In genomic region chr3:154091468-154092338, GRCm38 (mm10) we compare ENCODE assay signal across 10 mouse cellular contexts.
DNase-seq lines count a peak whose midpoint lies in the region; ATAC-seq and TF ChIP-seq lines count a peak whose summit lies in the region.
"Had no signal": no experiment of that assay in that cellular context is flagged by ENCODE, and none has a peak within 500 bp of the region (broad histone marks: within the 10 kb centered on the region; RNA-seq: fewer than 3 reads in every experiment).

No protein-coding gene starts in this region.

- no peaks in the 10 kb centered on the region for H3K27me3 ChIP-seq in intestine, embryonic 16.5 days (replicated peaks; ENCODE audit: control insufficient read depth, insufficient read depth, low read length)
- H3K27me3 ChIP-seq in intestine, postnatal 0 days (replicated peaks; ENCODE audit: control insufficient read depth, insufficient read depth, low read length), result no peaks in the 10 kb centered on the region
- H3K27me3 ChIP-seq: CH12.LX had no signal

- no peak overlapping the region for H3K4me3 ChIP-seq in intestine, embryonic 16.5 days (ENCODE audit: low read length)
- H3K4me3 ChIP-seq in intestine, postnatal 0 days (ENCODE audit: low read depth, low read length), result no peak overlapping the region
- H3K4me3 ChIP-seq: myocyte had no signal

- no peak overlapping the region for H3K27ac ChIP-seq in intestine, embryonic 16.5 days (ENCODE audit: low read length)
- H3K27ac ChIP-seq in intestine, postnatal 0 days (ENCODE audit: low read depth, low read length), result no peak overlapping the region

- H3K9me3 ChIP-seq in intestine, embryonic 16.5 days (ENCODE audit: control insufficient read depth, low read length), result no peaks in the 10 kb centered on the region
- H3K9me3 ChIP-seq in intestine, postnatal 0 days (ENCODE audit: control insufficient read depth), result no peaks in the 10 kb centered on the region

- peak; percentile 60; the same call in 1 of the 2 replicates for ATAC-seq in intestine, embryonic 16.5 days
- ATAC-seq in intestine, postnatal 0 days, result no peak
- peak; percentile 23 to 31; a peak in 2 of 4 replicates for ATAC-seq in hematopoietic stem cell, adult 5-6 weeks (replicated peaks in 1 of 2; ENCODE audit: insufficient read depth in 1 of 2, low FRiP score in 2 of 2, low TSS enrichment in 1 of 2, low read depth in 1 of 2, poor library complexity in 2 of 2, severe bottlenecking in 2 of 2)

- peak; percentile 2 for DNase-seq in lung, postnatal 14 days
- DNase-seq in retina, postnatal 1 day, result peak; percentile 81
- no peak for DNase-seq in frontal cortex, postnatal 10 days (ENCODE audit: low spot score in 2 of 2)
- DNase-seq in kidney, adult 9 months, result no peak
- DNase-seq in adrenal gland, postnatal 4 days (ENCODE audit: low spot score in 2 of 2), result no peak

- 59% methylated on average over 15 of the region's 15 CpGs for WGBS in intestine, embryonic 16.5 days
- 51% methylated on average over 15 of the region's 15 CpGs for WGBS in intestine, postnatal 0 days

- no peak overlapping the region for H3K4me2 ChIP-seq in intestine, embryonic 16.5 days (ENCODE audit: low read depth, low read length)
- no peak overlapping the region for H3K4me2 ChIP-seq in intestine, postnatal 0 days (replicated peaks; ENCODE audit: low read depth)

- no peaks in the 10 kb centered on the region for H3K36me3 ChIP-seq in intestine, embryonic 16.5 days (ENCODE audit: control insufficient read depth, insufficient read depth, low read length)
- no peaks in the 10 kb centered on the region for H3K36me3 ChIP-seq in intestine, postnatal 0 days (ENCODE audit: control insufficient read depth, insufficient read depth)

- 0 out of 2 replicates have a peak, but pooled peaks cover 3% of the 10 kb centered on the region for H3K4me1 ChIP-seq in intestine, embryonic 16.5 days (ENCODE audit: control insufficient read depth, insufficient read depth, low read length)
- no peaks in the 10 kb centered on the region for H3K4me1 ChIP-seq in intestine, postnatal 0 days (replicated peaks; ENCODE audit: control insufficient read depth, insufficient read depth, low read length)

- H3K9ac ChIP-seq in intestine, embryonic 16.5 days (ENCODE audit: low read depth, low read length), result no peak overlapping the region
- H3K9ac ChIP-seq in intestine, postnatal 0 days (ENCODE audit: low read depth, low read length), result no peak overlapping the region

- no peak for TF ChIP-seq CTCF in intestine, postnatal 0 days (IDR thresholded peaks at IDR 0.05; ENCODE audit: low read depth)

Comparison
In these comparisons a context has a peak if more than half of its experiments do, and no peak if none do; other contexts are left out.
1. DNase-seq: peak in lung, postnatal 14 days (single experiment) and retina, postnatal 1 day (single experiment); none in frontal cortex, postnatal 10 days (0 of 2), kidney, adult 9 months (single experiment) and adrenal gland, postnatal 4 days (0 of 2).